In genomic region chr3:104863786-104864650, GRCm38 (mm10) we compare ENCODE assay signal across 8 mouse cellular contexts. TPM values are rescaled to one million over a fixed set of nuclear protein-coding genes. Genes with fewer than 3 reads are reported as not detected.
A peak's percentile ranks its signal among the peaks of the same experiment; 100 is the strongest.
DNase-seq lines count a peak whose midpoint lies in the region; ATAC-seq and TF ChIP-seq lines count a peak whose summit lies in the region.

TSS of gene St7l (plus strand) at chr3:104864005.
TSS of gene Capza1 (minus strand) at chr3:104864505.

- H3K27me3 ChIP-seq in megakaryocyte, embryonic 14.5 days (replicated peaks): no peaks in the 10 kb centered on the region

- H3K9me3 ChIP-seq in megakaryocyte, embryonic 14.5 days: no peaks in the 10 kb centered on the region

- peak; percentile 16; the same call in 1 of the 2 replicates for TF ChIP-seq CTCF in gastrocnemius, adult 2 months (IDR thresholded peaks at IDR 0.05)

- peak; percentile 95 for DNase-seq in gastrocnemius, adult 2 months
- peak; percentile 30 for DNase-seq in hindlimb bud, embryonic 11.5 days (ENCODE audit: extremely low spot score, low read depth, low spot score)
- DNase-seq in left cerebral cortex, adult 8-10 months (ENCODE audit: low spot score in 2 of 2): peak; percentile 69 to 85
- DNase-seq in right cerebral cortex, postnatal 25 days: peak; percentile 92
- DNase-seq in yolk sac, embryonic 10.5 days (ENCODE audit: low spot score): peak; percentile 93

- H3K4me3 ChIP-seq in gastrocnemius, adult 2 months: peak within 1 kb of the TSS; percentile 94
- H3K4me3 ChIP-seq in megakaryocyte, embryonic 14.5 days (replicated peaks): peak within 1 kb of the TSS; percentile 93

- intact Hi-C loops in gastrocnemius, adult 2 months (cut with DNase I): loop anchor here (1.0 to 5.0 kb wide), 3 partner anchors 17 to 193 kb away; partner anchors contain the start of genes Fam19a3 and Ppm1j

- peak; percentile 81 for ATAC-seq in activated CD4-positive, CD25-positive, alpha-beta regulatory T cell, adult 4 months
- ATAC-seq in common myeloid progenitor, adult 5-6 weeks (replicated peaks; ENCODE audit: low read depth, poor library complexity, severe bottlenecking): peak; percentile 85

- peaks cover 46% of the 10 kb centered on the region for H3K4me1 ChIP-seq in megakaryocyte, embryonic 14.5 days

- H3K27ac ChIP-seq in gastrocnemius, adult 2 months: peak within 1 kb of the TSS; percentile 95

- peaks cover 36% of the 10 kb centered on the region for H3K36me3 ChIP-seq in megakaryocyte, embryonic 14.5 days (replicated peaks; ENCODE audit: low read length)

RNA-seq across cellular contexts. Expression of gene St7l, which starts in this region (rescaled TPM):
- polyA plus RNA-seq in activated CD4-positive, CD25-positive, alpha-beta regulatory T cell, adult 4 months (2017; shearing (Covaris generic)): 10 to 100 TPM; 23.8 to 26.2 TPM
- total RNA-seq in common myeloid progenitor, adult 5-6 weeks (2017): 21.7 and 25.1 TPM in 2 replicates
- 10 to 100 TPM; 23.3 to 23.4 TPM for total RNA-seq in gastrocnemius, adult 2 months (2021)
- total RNA-seq in left cerebral cortex, adult 8-10 months (2022): 10 to 100 TPM; 32.3 to 49.5 (median 38.6) TPM
- 3.0 and 4.4 TPM in 2 replicates for polyA plus RNA-seq in megakaryocyte, embryonic 14.5 days (2012; ENCODE audit: insufficient read depth, low replicate concordance)

RNA-seq across cellular contexts. Expression of gene Capza1, which starts in this region (rescaled TPM):
- 100 to 1,000 TPM; 321 to 578 TPM for polyA plus RNA-seq in activated CD4-positive, CD25-positive, alpha-beta regulatory T cell, adult 4 months (2017; shearing (Covaris generic))
- 193 and 203 TPM in 2 replicates for total RNA-seq in common myeloid progenitor, adult 5-6 weeks (2017)
- 10 to 100 TPM; 23.5 to 25.5 TPM for total RNA-seq in gastrocnemius, adult 2 months (2021)
- 10 to 100 TPM; 26.1 to 41.8 (median 33.4) TPM for total RNA-seq in left cerebral cortex, adult 8-10 months (2022)
- polyA plus RNA-seq in megakaryocyte, embryonic 14.5 days (2012; ENCODE audit: insufficient read depth, low replicate concordance): 3.3 and 9.4 TPM in 2 replicates

Comparison
In these comparisons a context has a peak if more than half of its experiments do, and no peak if none do; other contexts are left out.
1. Peak in every context shown above with its lines: DNase-seq, ATAC-seq, H3K4me3 ChIP-seq and H3K27ac ChIP-seq.
2. RNA of gene Capza1 (polyA plus RNA-seq): 321 to 578 TPM in activated CD4-positive, CD25-positive, alpha-beta regulatory T cell, adult 4 months; 3.3 to 9.4 TPM in megakaryocyte, embryonic 14.5 days; every median in the first group is over 10 times any median in the second.
3. DNase-seq: peak in every context shown above with its lines; median percentile 95 in gastrocnemius, adult 2 months; 93 in yolk sac, embryonic 10.5 days; 92 in right cerebral cortex, postnatal 25 days; 77 in left cerebral cortex, adult 8-10 months; 30 in hindlimb bud, embryonic 11.5 days.